Mouse (Mus musculus) spleen, adult 2 months (tissue): ENCODE measurements at regions not wholly inside any gene's neighbourhood (a gene's known extent, or its start where the extent isn't known, plus 50 kb on each side); places are given as distances from the start of the nearest gene placed in this dataset.

Experiments
- DNase-seq, 2 experiments: peaks; one replicate each; pipeline versions ENCODE4 v3.0.0 to v3.0.0-alpha.2; 2012 to 2021; ENCODE audit warnings: low spot score in 2 of 2, low read depth in 1 of 2
- H3K27ac ChIP-seq: fragments of 200-500 bp; 2 replicates; pipeline ENCODE4 v1.5.1; 2012; ENCODE audit warnings: low read length, inconsistent platforms; ENCODE audit not compliant: insufficient read depth
- H3K27me3 ChIP-seq: fragments of 200-500 bp; 2 replicates; pipeline ENCODE4 v1.6.1; 2012; ENCODE audit warnings: mild to moderate bottlenecking, moderate library complexity, low read length, inconsistent platforms; ENCODE audit not compliant: control insufficient read depth, insufficient read depth
- H3K36me3 ChIP-seq: fragments of 200-500 bp; 2 replicates; pipeline ENCODE4 v1.6.1; 2012; ENCODE audit warnings: mild to moderate bottlenecking, low read length, inconsistent platforms; ENCODE audit not compliant: control insufficient read depth, insufficient read depth
- H3K4me1 ChIP-seq: fragments of 200-500 bp; 2 replicates; pipeline ENCODE4 v1.6.1; 2011; ENCODE audit warnings: inconsistent platforms; ENCODE audit not compliant: control insufficient read depth, insufficient read depth, insufficient read length
- H3K4me3 ChIP-seq: fragments of 200-500 bp; 2 replicates; pipeline ENCODE4 v1.5.1; 2011; ENCODE audit warnings: mild to moderate bottlenecking, inconsistent platforms; ENCODE audit not compliant: insufficient read depth, insufficient read length; ENCODE audit errors: extremely low read depth
- CTCF ChIP-seq: fragments of 200-500 bp; IDR thresholded peaks from 2 replicates; pipeline ENCODE4 v1.5.1; 2011; ENCODE audit warnings: mild to moderate bottlenecking, inconsistent platforms; ENCODE audit not compliant: insufficient read depth, insufficient read length, insufficient replicate concordance; ENCODE audit errors: extremely low read depth
- POLR2A ChIP-seq: fragments of 200-500 bp; IDR thresholded peaks from 2 replicates; pipeline ENCODE4 v1.6.1; 2011; ENCODE audit warnings: low read depth, low read length, inconsistent platforms
- WGBS: fragments of 180-500 bp; shearing (Covaris S2); methylation state at CpG from one replicate; pipeline ENCODE4 v1.1.7; 2018; 5-methylcytosine and 5-hydroxymethylcytosine counted together

- Histone ChIP-seq H3K4me3 (no peak overlapping the region), H3K36me3 (no peaks in the 10 kb centered on the region), H3K27me3 (no peaks in the 10 kb centered on the region), H3K4me1 (no peaks in the 10 kb centered on the region), H3K27ac (no peak overlapping the region)
- no peak for DNase-seq
- WGBS: 37% methylated on average over 2 of the region's 2 CpGs
- TF ChIP-seq POLR2A (no peak), CTCF (no peak)
Measured at GRCm38 (mm10) chr9:84323145-84323544, 398.2 kb downstream of the Bckdhb start.

GRCm38 (mm10) chr9:84331083-84331602 lies 406.2 kb downstream of the Bckdhb start:
- TF ChIP-seq POLR2A: no peak
- TF ChIP-seq CTCF: no peak
- no peak overlapping the region for H3K4me3 ChIP-seq
- no peaks in the 10 kb centered on the region for H3K36me3 ChIP-seq
- no peak for DNase-seq
- no peaks in the 10 kb centered on the region for H3K4me1 ChIP-seq
- no peaks in the 10 kb centered on the region for H3K27me3 ChIP-seq
- no peak overlapping the region for H3K27ac ChIP-seq
- WGBS: 91% methylated on average over 4 of the region's 4 CpGs

- H3K27me3 ChIP-seq: no peaks in the 10 kb centered on the region
- no peak overlapping the region for H3K4me3 ChIP-seq
- WGBS: 19% methylated on average over 7 of the region's 7 CpGs
- TF ChIP-seq POLR2A (no peak), CTCF (no peak)
- peak; percentile 14 to 24 for DNase-seq
- no peak overlapping the region for H3K27ac ChIP-seq
- no peaks in the 10 kb centered on the region for H3K36me3 ChIP-seq
- no peaks in the 10 kb centered on the region for H3K4me1 ChIP-seq
Measured at GRCm38 (mm10) chr9:84343435-84344095, 418.6 kb downstream of the Bckdhb start.

GRCm38 (mm10) chr9:84350223-84350622 lies 425.3 kb downstream of the Bckdhb start:
- WGBS: 92% methylated on average over 2 of the region's 2 CpGs
- TF ChIP-seq CTCF: no peak
- no peak for TF ChIP-seq POLR2A
- H3K36me3 ChIP-seq: no peaks in the 10 kb centered on the region
- no peak overlapping the region for H3K27ac ChIP-seq
- no peaks in the 10 kb centered on the region for H3K27me3 ChIP-seq
- no peak overlapping the region for H3K4me3 ChIP-seq
- H3K4me1 ChIP-seq: no peaks in the 10 kb centered on the region
- no peak for DNase-seq

GRCm38 (mm10) chr9:84354409-84354808 lies 429.5 kb downstream of the Bckdhb start:
- DNase-seq: no peak
- TF ChIP-seq POLR2A (no peak), CTCF (no peak)
- H3K27ac ChIP-seq: no peak overlapping the region
- H3K4me1 ChIP-seq: no peaks in the 10 kb centered on the region
- H3K27me3 ChIP-seq: no peaks in the 10 kb centered on the region
- H3K36me3 ChIP-seq: no peaks in the 10 kb centered on the region
- WGBS: 83% methylated on average over 2 of the region's 2 CpGs
- no peak overlapping the region for H3K4me3 ChIP-seq

GRCm38 (mm10) chr9:84356167-84356566 lies 431.2 kb downstream of the Bckdhb start:
- WGBS: 90% methylated on average over 2 of the region's 2 CpGs
- Histone ChIP-seq H3K36me3 (no peaks in the 10 kb centered on the region), H3K27ac (no peak overlapping the region), H3K4me3 (no peak overlapping the region), H3K27me3 (no peaks in the 10 kb centered on the region), H3K4me1 (no peaks in the 10 kb centered on the region)
- no peak for DNase-seq
- TF ChIP-seq CTCF: no peak
- no peak for TF ChIP-seq POLR2A

- Histone ChIP-seq H3K27ac (no peak overlapping the region), H3K27me3 (no peaks in the 10 kb centered on the region), H3K36me3 (no peaks in the 10 kb centered on the region), H3K4me1 (no peaks in the 10 kb centered on the region), H3K4me3 (no peak overlapping the region)
- WGBS: 42% methylated on average over 3 of the region's 3 CpGs
- TF ChIP-seq POLR2A (no peak), CTCF (no peak)
- no peak for DNase-seq
Measured at GRCm38 (mm10) chr9:84359879-84360278, 434.9 kb downstream of the Bckdhb start.
